Mouse (Mus musculus) stomach, embryonic 14.5 days (tissue): ENCODE measurements around the gene Mindy4. TPM values are rescaled to one million over a fixed set of nuclear protein-coding genes. Genes with fewer than 3 reads are reported as not detected.

Source experiments
- ATAC-seq: fragments of 200-750 bp; cut with Nextera tagmentation; 2 replicates; pipeline ENCODE4 v1.8.0; 2017; ENCODE audit warnings: low read depth, moderate TSS enrichment; ENCODE audit not compliant: insufficient number of reproducible peaks, insufficient read depth, low FRiP score
- H3K27ac ChIP-seq: fragments of 300-500 bp; sonication (generic); 2 replicates; pipeline ENCODE4 v1.5.1; 2014; ENCODE audit warnings: mild to moderate bottlenecking, low read length, moderate library complexity, mixed read lengths
- H3K27me3 ChIP-seq: fragments of 300-500 bp; sonication (generic); 2 replicates; pipeline ENCODE4 v1.6.1; 2014; ENCODE audit warnings: low read length, control low read depth, mixed read lengths; ENCODE audit not compliant: control insufficient read depth, insufficient read depth
- H3K36me3 ChIP-seq: fragments of 300-500 bp; sonication (generic); 2 replicates; pipeline ENCODE4 v1.6.1; 2014; ENCODE audit warnings: mild to moderate bottlenecking, control low read depth, low read length, moderate library complexity, mixed read lengths; ENCODE audit not compliant: control insufficient read depth, insufficient read depth
- H3K4me1 ChIP-seq: fragments of 300-500 bp; sonication (generic); 2 replicates; pipeline ENCODE4 v1.6.1; 2014; ENCODE audit warnings: low read length, control low read depth, mixed read lengths; ENCODE audit not compliant: control insufficient read depth, insufficient read depth
- H3K4me2 ChIP-seq: fragments of 300-500 bp; sonication (generic); replicated peaks from 2 replicates; pipeline ENCODE4 v1.6.1; 2014; ENCODE audit warnings: low read depth, low read length, control low read depth
- H3K4me3 ChIP-seq: fragments of 300-500 bp; sonication (generic); 2 replicates; pipeline ENCODE4 v1.5.1; 2014; ENCODE audit warnings: low read depth, low read length, control low read depth
- H3K9ac ChIP-seq: fragments of 300-500 bp; sonication (generic); replicated peaks from 2 replicates; pipeline ENCODE4 v1.6.1; 2014; ENCODE audit warnings: low read depth, mild to moderate bottlenecking, control low read depth, low read length, moderate library complexity, mixed read lengths
- H3K9me3 ChIP-seq: fragments of 300-500 bp; sonication (generic); 2 replicates; pipeline ENCODE4 v1.6.1; 2016; ENCODE audit warnings: low read depth, low read length, control low read depth; ENCODE audit not compliant: control insufficient read depth
- WGBS: fragments of 180-500 bp; shearing (Covaris S2); extraction: QIAGEN DNeasy Blood & Tissue Kit; methylation state at CpG from one replicate; pipeline ENCODE4 v1.1.7; 2014; 5-methylcytosine and 5-hydroxymethylcytosine counted together
- polyA plus RNA-seq: library from polyadenylated mRNA; unstranded; fragments of >200 nt; fragmentation: Nextera tagmentation; extraction: Ambion mirVana; gene quantifications from 2 replicates; pipeline ENCODE4 v1.2.1, GENCODE M21; 2014

Mindy4 gene
- polyA plus RNA-seq, 1 experiment from 2014 or later, result 18.0 TPM

DNA sequence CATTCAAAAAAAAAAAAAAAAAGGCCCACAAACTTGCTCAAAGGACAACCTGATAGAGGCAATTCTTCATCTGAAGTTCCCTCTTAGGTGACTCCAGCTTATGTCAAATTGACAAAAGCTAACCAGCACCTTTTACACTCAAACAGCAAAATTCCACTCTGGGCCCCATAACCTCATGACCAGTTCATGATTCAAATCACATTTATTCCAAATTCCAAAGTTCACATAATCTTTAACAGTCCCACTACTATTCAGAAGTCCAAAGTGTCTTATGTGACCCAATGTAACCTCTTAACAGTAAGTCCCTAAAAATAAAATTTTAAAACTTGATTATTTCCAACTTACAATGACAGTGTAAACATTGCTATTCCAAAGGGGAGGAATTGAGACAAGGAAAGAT, 13.8 kb upstream of the Mindy4 start:
- Histone ChIP-seq H3K9me3 (no peaks in the 10 kb centered on the region), H3K27ac (no peak overlapping the region), H3K27me3 (no peaks in the 10 kb centered on the region), H3K36me3 (no peaks in the 10 kb centered on the region), H3K4me1 (no peaks in the 10 kb centered on the region), H3K4me2 (no peak overlapping the region), H3K9ac (no peak overlapping the region), H3K4me3 (no peak overlapping the region)
- ATAC-seq, result no peak

DNA sequence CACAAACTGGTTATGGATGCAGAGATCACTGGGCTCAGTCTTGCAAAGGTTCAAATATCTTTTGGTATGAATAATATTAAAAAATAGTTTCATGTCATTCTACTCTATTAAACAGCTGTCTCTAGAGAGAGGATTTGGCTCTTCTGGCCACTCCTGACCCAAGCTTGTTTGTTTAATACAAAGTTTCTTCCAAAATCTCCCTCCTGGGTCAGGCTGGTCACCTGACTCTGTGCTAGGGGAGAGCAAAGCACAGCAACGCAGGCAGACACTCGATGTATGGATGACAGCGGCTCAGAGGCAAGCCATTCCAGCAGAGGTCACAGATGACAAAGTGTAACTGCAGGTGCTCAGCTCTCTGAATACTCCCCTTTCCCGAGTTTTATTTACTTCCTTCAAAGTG, 11.6 kb upstream of the Mindy4 start:
- no peak overlapping the region for H3K9ac ChIP-seq
- no peak overlapping the region for H3K27ac ChIP-seq
- no peak for ATAC-seq
- H3K4me2 ChIP-seq, result no peak overlapping the region
- no peak overlapping the region for H3K4me3 ChIP-seq
- H3K27me3 ChIP-seq, result no peaks in the 10 kb centered on the region
- H3K9me3 ChIP-seq, result no peaks in the 10 kb centered on the region
- no peaks in the 10 kb centered on the region for H3K36me3 ChIP-seq
- 34% methylated on average over 4 of the region's 4 CpGs for WGBS
- no peaks in the 10 kb centered on the region for H3K4me1 ChIP-seq

DNA sequence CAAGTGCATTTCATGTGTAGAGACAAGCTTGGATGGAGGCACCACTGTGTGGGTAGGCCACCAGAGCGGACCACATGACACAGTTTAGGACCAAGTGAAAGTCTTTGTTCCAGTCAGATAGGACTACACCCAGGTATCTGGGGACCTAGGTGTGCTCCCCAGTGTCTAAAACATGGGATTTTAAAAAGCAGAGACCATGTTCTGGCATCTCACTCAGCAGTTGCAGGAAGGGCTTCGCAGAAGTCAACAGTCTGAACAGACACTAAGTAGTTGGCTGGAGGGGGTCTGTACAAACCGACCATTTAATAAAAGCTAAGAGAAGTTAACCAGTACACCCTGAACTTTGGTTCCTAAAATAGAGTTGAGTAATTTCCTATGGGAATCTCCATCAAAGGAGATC, 10.0 kb upstream of the Mindy4 start:
- no peak for ATAC-seq
- Histone ChIP-seq H3K27ac (no peak overlapping the region), H3K4me3 (no peak overlapping the region), H3K4me2 (no peak overlapping the region), H3K36me3 (no peaks in the 10 kb centered on the region), H3K9me3 (no peaks in the 10 kb centered on the region), H3K9ac (no peak overlapping the region), H3K27me3 (no peaks in the 10 kb centered on the region), H3K4me1 (no peaks in the 10 kb centered on the region)
- 97% methylated on average over 3 of the region's 3 CpGs for WGBS

DNA sequence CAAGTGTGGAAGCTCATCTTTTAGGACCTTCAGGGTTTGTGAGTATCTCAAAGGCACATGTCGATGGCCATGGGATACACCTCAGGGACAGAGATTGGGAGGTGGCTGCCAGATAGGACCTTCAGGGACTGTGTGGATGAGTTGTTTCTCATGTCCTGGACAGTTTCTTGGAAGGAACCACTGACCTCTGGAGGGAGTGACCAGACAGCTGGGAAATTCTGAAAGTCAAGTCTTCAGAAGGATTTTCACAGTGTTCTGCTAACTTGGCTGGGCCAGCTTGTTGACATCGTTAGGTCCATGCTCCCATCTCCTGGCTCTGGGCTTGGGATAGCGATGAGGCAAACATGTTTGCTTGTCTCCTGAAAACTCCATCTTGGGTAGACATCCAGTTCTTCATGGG, 4.1 kb upstream of the Mindy4 start:
- no peak overlapping the region for H3K4me3 ChIP-seq
- no peaks in the 10 kb centered on the region for H3K27me3 ChIP-seq
- H3K27ac ChIP-seq, result no peak overlapping the region
- no peak for ATAC-seq
- H3K36me3 ChIP-seq, result no peaks in the 10 kb centered on the region
- H3K4me2 ChIP-seq, result no peak overlapping the region
- 91% methylated on average over 3 of the region's 3 CpGs for WGBS
- H3K9ac ChIP-seq, result no peak overlapping the region
- peaks cover 2% of the 10 kb centered on the region; the same call in 1 of the 2 replicates for H3K4me1 ChIP-seq
- no peaks in the 10 kb centered on the region for H3K9me3 ChIP-seq

DNA sequence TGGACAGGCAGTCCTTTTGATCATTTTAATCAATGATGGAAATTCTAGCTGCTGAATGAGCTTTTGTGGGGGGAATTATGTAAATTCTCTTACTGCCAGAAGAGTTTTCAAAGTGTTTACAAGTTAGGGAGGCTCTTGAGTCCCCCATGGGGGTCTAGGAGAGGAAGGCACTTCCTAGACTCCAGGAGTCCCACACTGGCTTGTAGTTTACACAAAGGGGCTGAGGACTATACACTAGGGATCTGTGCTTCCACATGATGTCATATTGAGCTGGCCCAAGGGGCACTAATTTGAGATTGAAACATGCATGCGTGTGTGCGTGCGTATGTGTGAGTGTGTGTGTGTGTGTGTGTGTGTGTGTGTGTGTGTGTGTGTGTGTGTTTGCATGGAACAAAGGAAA, 748 bp downstream of the Mindy4 start:
- WGBS, result 56% methylated on average over 3 of the region's 3 CpGs
- Histone ChIP-seq H3K27me3 (no peaks in the 10 kb centered on the region), H3K4me1 (peaks cover 7% of the 10 kb centered on the region; the same call in 1 of the 2 replicates), H3K4me3 (peak overlapping the region; percentile 42), H3K27ac (peak overlapping the region; percentile 55), H3K9ac (peak overlapping the region; percentile 37), H3K9me3 (no peaks in the 10 kb centered on the region), H3K36me3 (no peaks in the 10 kb centered on the region), H3K4me2 (peak overlapping the region; percentile 59)
- 0 out of 2 replicates have a peak, but pooled peaks have one; percentile 39 for ATAC-seq

DNA sequence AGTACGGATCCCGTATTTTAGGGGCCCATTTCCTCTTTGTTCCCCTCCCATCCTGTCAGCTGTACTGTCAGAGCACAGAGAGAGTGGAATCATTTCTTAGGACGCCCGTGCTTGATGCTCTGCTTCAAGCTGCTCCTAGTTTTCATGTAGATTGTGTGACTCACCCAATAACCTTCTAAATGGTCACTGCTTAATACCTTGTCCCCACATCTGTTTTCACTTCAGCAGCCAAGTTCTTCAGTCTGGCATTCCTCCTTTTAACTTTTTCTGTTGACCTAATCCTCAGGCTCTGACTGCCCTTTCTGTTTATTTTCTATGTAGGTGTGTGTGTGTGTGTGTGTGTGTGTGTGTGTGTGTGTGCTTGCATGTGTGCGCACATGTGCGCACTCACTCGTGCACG, 4.6 kb downstream of the Mindy4 start:
- no peaks in the 10 kb centered on the region for H3K27me3 ChIP-seq
- no peak overlapping the region for H3K4me3 ChIP-seq
- no peak overlapping the region for H3K4me2 ChIP-seq
- no peak overlapping the region for H3K27ac ChIP-seq
- 82% methylated on average over 8 of the region's 8 CpGs for WGBS
- H3K4me1 ChIP-seq, result peaks cover 7% of the 10 kb centered on the region; the same call in 1 of the 2 replicates
- H3K9me3 ChIP-seq, result no peaks in the 10 kb centered on the region
- no peak overlapping the region for H3K9ac ChIP-seq
- 0 out of 2 replicates have a peak, but pooled peaks cover 5% of the 10 kb centered on the region for H3K36me3 ChIP-seq
- no peak for ATAC-seq

DNA sequence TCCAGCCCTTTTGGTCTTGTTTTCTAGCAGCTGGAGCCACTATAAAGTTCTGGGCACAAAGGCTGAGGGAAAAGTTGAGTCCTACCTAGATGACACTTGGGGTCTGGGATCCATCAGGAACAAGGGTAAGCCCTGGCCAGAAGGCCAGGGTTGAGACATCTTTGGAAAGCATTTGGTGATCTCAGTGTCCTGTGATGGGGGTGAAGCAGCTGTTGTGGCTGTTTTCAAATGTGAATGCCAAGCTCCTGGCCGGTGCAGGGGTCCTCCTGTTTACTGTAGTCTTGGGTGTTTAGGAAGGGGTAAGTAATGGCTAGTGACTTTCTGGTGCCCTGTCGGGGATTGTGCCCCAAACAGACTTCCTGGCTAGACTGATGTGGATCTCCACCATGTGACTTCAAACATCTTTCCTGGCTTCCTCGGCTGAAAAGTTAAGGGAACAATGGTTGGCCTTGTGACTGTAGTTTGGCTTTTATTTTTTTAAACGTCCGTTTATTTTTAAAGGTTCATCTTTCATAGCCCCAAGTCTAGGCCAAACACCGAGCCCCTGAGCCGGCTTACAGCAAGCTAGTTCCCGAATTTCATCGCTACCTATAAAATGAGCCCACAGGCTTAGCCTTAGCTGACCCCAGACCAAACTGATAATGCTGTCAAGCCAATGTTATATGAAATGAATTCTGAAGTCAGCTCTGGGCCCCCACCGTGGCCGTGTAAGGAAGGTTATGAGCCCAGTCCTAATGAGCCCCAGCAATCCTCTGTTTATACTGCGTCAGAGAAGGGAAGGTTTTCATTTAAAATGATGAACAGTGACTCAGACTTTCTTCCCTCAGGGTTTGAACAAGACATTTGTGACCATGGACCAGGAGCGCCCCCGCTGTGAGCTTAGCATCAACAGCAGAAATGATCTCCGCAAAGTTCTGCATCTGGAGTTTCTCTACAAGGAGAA, 7.5 kb downstream of the Mindy4 start:
- no peak overlapping the region for H3K4me2 ChIP-seq
- H3K27me3 ChIP-seq, result no peaks in the 10 kb centered on the region
- 58% methylated on average over 15 of the region's 15 CpGs for WGBS
- H3K9me3 ChIP-seq, result no peaks in the 10 kb centered on the region
- no peak overlapping the region for H3K4me3 ChIP-seq
- peaks cover 5% of the 10 kb centered on the region; the same call in 1 of the 2 replicates for H3K36me3 ChIP-seq
- H3K27ac ChIP-seq, result no peak overlapping the region
- no peaks in the 10 kb centered on the region for H3K4me1 ChIP-seq
- no peak for ATAC-seq
- H3K9ac ChIP-seq, result no peak overlapping the region

DNA sequence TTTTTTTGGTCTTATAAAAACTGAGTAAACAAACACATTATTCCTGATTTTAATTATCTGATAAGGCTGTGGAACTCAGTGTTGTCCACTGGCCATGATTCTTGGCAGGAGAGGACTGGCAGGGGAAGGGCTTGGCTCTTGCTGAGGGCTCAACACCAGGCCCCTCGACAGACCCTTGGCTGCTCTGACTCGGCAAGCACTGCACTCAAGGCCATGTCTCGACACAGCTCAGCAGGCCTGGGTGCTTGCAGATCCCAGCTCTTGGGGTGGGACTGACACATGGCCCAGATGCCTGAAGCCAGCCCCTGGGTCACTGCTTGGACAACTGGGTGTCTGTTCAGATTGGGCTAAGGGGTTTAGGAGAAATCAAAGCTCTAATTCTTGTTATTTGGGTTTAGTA, 11.4 kb downstream of the Mindy4 start:
- Histone ChIP-seq H3K36me3 (peaks cover 13% of the 10 kb centered on the region; the same call in 1 of the 2 replicates), H3K4me2 (no peak overlapping the region), H3K27me3 (no peaks in the 10 kb centered on the region), H3K4me1 (no peaks in the 10 kb centered on the region), H3K4me3 (no peak overlapping the region), H3K9ac (no peak overlapping the region), H3K27ac (no peak overlapping the region), H3K9me3 (no peaks in the 10 kb centered on the region)
- 79% methylated on average over 3 of the region's 3 CpGs for WGBS
- ATAC-seq, result no peak
